Mouse (Mus musculus): ENCODE measurements around the gene 1700080O16Rik.

DNA sequence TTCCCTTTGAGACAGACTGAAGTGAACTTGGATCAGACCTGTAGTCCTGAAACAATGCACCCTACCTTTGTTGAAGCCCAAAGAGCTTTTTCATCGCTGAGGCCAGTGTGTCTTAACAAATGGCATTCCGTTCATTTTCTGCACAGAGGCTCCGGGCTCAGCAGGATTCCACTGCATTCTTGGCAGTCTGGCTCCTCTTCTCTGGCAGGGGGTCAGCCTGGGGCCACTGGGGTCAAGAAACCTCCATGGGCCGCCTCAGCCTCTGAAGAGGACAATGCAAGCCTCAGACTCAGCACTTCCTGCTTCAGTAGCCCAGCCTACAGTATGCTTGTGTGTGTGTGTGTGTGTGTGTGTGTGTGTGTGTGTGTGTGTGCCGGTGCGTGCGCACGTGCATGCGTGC lies 45.1 kb upstream of the 1700080O16Rik start:
- TF ChIP-seq HCFC1 (IDR thresholded peaks at IDR 0.05; ENCODE audit: borderline replicate concordance, insufficient read depth, low read length) (no peak), MAFK (IDR thresholded peaks at IDR 0.05; ENCODE audit: insufficient read depth, low read depth, low read length) (no peak), CHD2 (IDR thresholded peaks at IDR 0.05; ENCODE audit: low read depth, low read length) (no peak), ZC3H11A (IDR thresholded peaks at IDR 0.05; ENCODE audit: borderline replicate concordance, low read depth, low read length) (no peak)
